Mouse (Mus musculus) hindbrain, embryonic 14.5 days (tissue): ENCODE data around the gene Arid5a. TPM values are rescaled to one million over a fixed set of nuclear protein-coding genes. Genes with fewer than 3 reads are reported as not detected.

Source experiments
- ATAC-seq: fragments of 200-750 bp; cut with Nextera tagmentation; 2 replicates; pipeline ENCODE4 v1.8.0; 2017; ENCODE audit warnings: moderate number of reproducible peaks, mild to moderate bottlenecking, moderate TSS enrichment, moderate library complexity; ENCODE audit not compliant: low FRiP score
- DNase-seq: peaks from one replicate; pipeline ENCODE4 v3.0.0-alpha.2; 2015; ENCODE audit warnings: low spot score
- H3K27ac ChIP-seq: fragments of 300-500 bp; sonication (generic); 2 replicates; pipeline ENCODE4 v1.5.1; 2014; ENCODE audit warnings: mild to moderate bottlenecking, moderate library complexity
- H3K27me3 ChIP-seq: fragments of 300-500 bp; sonication (generic); 2 replicates; pipeline ENCODE4 v1.6.1; 2014; ENCODE audit warnings: mild to moderate bottlenecking, low read length, mixed read lengths; ENCODE audit not compliant: control insufficient read depth, insufficient read depth
- H3K36me3 ChIP-seq: fragments of 300-500 bp; sonication (generic); replicated peaks from 2 replicates; pipeline ENCODE4 v1.6.1; 2014; ENCODE audit not compliant: control insufficient read depth, insufficient read depth
- H3K4me1 ChIP-seq: fragments of 300-500 bp; sonication (generic); replicated peaks from 2 replicates; pipeline ENCODE4 v1.6.1; 2014; ENCODE audit warnings: antibody characterized with exemption, low read length, mixed read lengths; ENCODE audit not compliant: control insufficient read depth, insufficient read depth
- H3K4me2 ChIP-seq: fragments of 300-500 bp; sonication (generic); replicated peaks from 2 replicates; pipeline ENCODE4 v1.6.1; 2014; ENCODE audit warnings: mild to moderate bottlenecking, moderate library complexity
- H3K4me3 ChIP-seq: fragments of 300-500 bp; sonication (generic); replicated peaks from 2 replicates; pipeline ENCODE4 v1.5.1; 2014; ENCODE audit warnings: mild to moderate bottlenecking, low read length
- H3K9ac ChIP-seq: fragments of 300-500 bp; sonication (generic); 2 replicates; pipeline ENCODE4 v1.6.1; 2014
- H3K9me3 ChIP-seq: fragments of 300-500 bp; sonication (generic); 2 replicates; pipeline ENCODE4 v1.6.1; 2016; ENCODE audit warnings: low read length; ENCODE audit not compliant: control insufficient read depth
- whole genome bisulfite sequencing: fragments of 180-500 bp; shearing (Covaris S2); extraction: QIAGEN DNeasy Blood & Tissue Kit; methylation state at CpG from one replicate; pipeline ENCODE4 v1.1.7; 2014; 5-methylcytosine and 5-hydroxymethylcytosine counted together
- polyA plus RNA-seq: library from polyadenylated mRNA; unstranded; fragments of >200 nt; fragmentation: Nextera tagmentation; extraction: Ambion mirVana; gene quantifications from 2 replicates; pipeline ENCODE4 v1.2.1, GENCODE M21; 2014

The Arid5a gene
- polyA plus RNA-seq, 1 experiment from 2014 or later = 4.3 TPM

DNA sequence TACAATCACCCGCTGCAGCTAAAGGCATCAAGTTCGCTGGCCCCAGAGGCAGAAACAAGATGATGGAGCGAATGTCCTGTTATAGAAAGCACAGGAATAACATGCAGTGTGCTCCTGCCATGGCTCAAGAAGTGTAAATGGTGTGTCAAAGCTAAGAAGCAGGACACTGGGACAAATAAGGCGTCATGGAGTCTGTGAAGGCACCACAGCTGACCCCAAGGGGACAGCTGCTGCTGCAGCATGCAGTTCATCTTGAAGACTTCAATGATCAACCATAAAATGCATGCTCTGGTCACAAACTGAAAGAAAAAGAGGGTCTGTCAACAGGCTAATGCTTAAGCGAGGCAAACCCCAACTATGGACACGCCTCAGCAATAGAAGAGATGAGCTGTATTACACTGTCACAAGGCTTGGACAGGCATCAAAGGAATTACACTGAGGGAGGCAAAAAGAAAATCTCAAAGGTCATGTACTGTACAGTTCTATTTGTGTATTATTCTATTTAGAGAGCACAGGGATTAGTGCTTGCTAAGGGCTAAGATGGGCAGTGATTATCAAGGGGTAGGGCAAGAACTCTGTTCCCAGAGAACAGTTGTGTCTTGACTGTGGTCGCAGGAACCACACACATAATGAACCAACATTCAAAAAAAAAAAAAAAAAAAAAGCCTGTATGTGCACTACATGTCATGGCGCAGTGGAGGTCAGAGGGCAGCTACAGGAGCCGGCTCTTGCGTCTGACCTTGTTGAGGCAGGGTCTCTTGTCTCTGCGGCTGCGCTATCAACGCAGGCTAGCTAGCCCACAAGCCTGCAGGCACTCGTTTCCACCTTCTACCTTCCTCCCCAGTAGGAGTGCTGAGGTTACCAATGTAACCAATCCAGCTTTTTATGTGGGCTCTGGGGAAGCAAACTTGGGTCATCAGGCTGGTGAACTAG, 25.7 kb downstream of the Arid5a start:
- ATAC-seq (no peak), DNase-seq (no peak)
- Histone ChIP-seq H3K4me2 (no peak overlapping the region), H3K4me3 (no peak overlapping the region), H3K4me1 (no peaks in the 10 kb centered on the region), H3K9ac (no peak overlapping the region), H3K27me3 (no peaks in the 10 kb centered on the region), H3K36me3 (peaks cover 57% of the 10 kb centered on the region), H3K27ac (no peak overlapping the region), H3K9me3 (no peaks in the 10 kb centered on the region)
- WGBS = 88% methylated on average over 14 of the region's 14 CpGs

DNA sequence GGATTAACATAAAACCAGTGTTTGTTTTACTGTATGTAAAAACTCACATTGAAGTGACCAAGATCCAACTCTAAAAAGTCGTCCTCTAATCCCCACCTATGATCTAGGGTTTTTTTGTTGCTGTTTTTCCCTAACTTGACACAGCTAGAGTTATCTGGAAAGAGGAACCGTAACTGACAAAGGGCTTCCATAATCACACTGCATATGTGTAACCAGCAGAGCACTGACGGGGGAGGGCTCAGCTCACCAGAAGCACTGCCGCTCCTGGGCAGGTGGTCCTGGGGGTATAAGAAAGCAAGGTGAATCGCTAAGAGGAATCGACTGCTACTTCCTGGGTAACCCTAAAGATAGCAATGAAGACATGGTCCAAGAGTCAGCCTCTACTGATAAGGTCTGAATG, 35.0 kb downstream of the Arid5a start:
- DNase-seq (no peak), ATAC-seq (no peak)
- 95% methylated on average over 6 of the region's 6 CpGs for WGBS
- H3K4me3 ChIP-seq = no peak overlapping the region
- no peak overlapping the region for H3K27ac ChIP-seq
- H3K9me3 ChIP-seq = no peaks in the 10 kb centered on the region
- no peaks in the 10 kb centered on the region for H3K27me3 ChIP-seq
- H3K4me1 ChIP-seq = no peaks in the 10 kb centered on the region
- H3K4me2 ChIP-seq = no peak overlapping the region
- H3K36me3 ChIP-seq = peaks cover 100% of the 10 kb centered on the region
- H3K9ac ChIP-seq = no peak overlapping the region

DNA sequence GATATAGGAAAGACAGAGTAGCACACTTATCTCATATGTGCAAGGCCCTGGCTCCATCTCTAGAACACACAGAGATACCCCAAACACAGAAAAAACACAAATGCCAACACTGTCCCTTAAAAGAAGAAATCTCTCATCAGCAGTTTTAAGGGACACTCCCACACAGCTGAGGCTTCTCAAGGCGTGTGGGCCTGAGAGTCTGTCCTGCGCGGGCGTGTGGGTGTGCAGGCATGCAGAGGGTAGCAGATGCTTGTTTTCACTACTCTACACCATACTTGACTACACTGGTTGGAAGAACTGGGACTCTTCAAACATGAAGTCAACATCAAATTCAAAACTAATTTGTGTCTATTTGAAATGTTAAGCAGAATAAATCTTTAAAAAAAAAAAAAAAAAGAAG, 44.8 kb downstream of the Arid5a start:
- WGBS = 95% methylated on average over 4 of the region's 4 CpGs

GRCm38 (mm10) chr1:36356955-36357695, 49.6 kb downstream of the Arid5a start:
- Histone ChIP-seq H3K4me3 (no peak overlapping the region), H3K4me2 (no peak overlapping the region)

More for the DNA sequence above, 44.8 kb downstream of the Arid5a start:
- H3K4me1 ChIP-seq = no peaks in the 10 kb centered on the region
- no peak overlapping the region for H3K4me2 ChIP-seq
- no peaks in the 10 kb centered on the region for H3K27me3 ChIP-seq
- H3K36me3 ChIP-seq = peaks cover 97% of the 10 kb centered on the region
- DNase-seq = no peak
- H3K4me3 ChIP-seq = no peak overlapping the region
- no peak for ATAC-seq
- no peak overlapping the region for H3K9ac ChIP-seq
- no peaks in the 10 kb centered on the region for H3K9me3 ChIP-seq
- no peak overlapping the region for H3K27ac ChIP-seq

GRCm38 (mm10) chr1:36367698-36368097, 60.2 kb downstream of the Arid5a start:
- Histone ChIP-seq H3K27me3 (no peaks in the 10 kb centered on the region), H3K9ac (peak overlapping the region; percentile 88), H3K4me2 (peak overlapping the region; percentile 73), H3K4me1 (peaks cover 16% of the 10 kb centered on the region), H3K4me3 (peak overlapping the region; percentile 86), H3K9me3 (no peaks in the 10 kb centered on the region), H3K36me3 (peaks cover 31% of the 10 kb centered on the region), H3K27ac (no peak overlapping the region)
- ATAC-seq = no peak
- no peak for DNase-seq
- WGBS = 60% methylated on average over 12 of the region's 12 CpGs

More at GRCm38 (mm10) chr1:36356955-36357695, 49.6 kb downstream of the Arid5a start:
- Histone ChIP-seq H3K4me1 (no peaks in the 10 kb centered on the region), H3K27ac (no peak overlapping the region), H3K9me3 (no peaks in the 10 kb centered on the region), H3K27me3 (no peaks in the 10 kb centered on the region), H3K36me3 (peaks cover 90% of the 10 kb centered on the region), H3K9ac (no peak overlapping the region)
- ATAC-seq = no peak
- no peak for DNase-seq
- WGBS = 96% methylated on average over 5 of the region's 5 CpGs

- Histone ChIP-seq H3K27me3 (no peaks in the 10 kb centered on the region), H3K4me1 (peaks cover 16% of the 10 kb centered on the region), H3K9ac (peak overlapping the region; percentile 88), H3K9me3 (no peaks in the 10 kb centered on the region), H3K36me3 (peaks cover 26% of the 10 kb centered on the region), H3K4me3 (peak overlapping the region; percentile 86), H3K4me2 (peak overlapping the region; percentile 73), H3K27ac (peak overlapping the region; percentile 65)
- ATAC-seq = peak; percentile 79
- DNase-seq = no peak
- WGBS = 6% methylated on average over 43 of the region's 55 CpGs
These were observed 60.8 kb downstream of the Arid5a start for GRCm38 (mm10) chr1:36368112-36368968.

DNA sequence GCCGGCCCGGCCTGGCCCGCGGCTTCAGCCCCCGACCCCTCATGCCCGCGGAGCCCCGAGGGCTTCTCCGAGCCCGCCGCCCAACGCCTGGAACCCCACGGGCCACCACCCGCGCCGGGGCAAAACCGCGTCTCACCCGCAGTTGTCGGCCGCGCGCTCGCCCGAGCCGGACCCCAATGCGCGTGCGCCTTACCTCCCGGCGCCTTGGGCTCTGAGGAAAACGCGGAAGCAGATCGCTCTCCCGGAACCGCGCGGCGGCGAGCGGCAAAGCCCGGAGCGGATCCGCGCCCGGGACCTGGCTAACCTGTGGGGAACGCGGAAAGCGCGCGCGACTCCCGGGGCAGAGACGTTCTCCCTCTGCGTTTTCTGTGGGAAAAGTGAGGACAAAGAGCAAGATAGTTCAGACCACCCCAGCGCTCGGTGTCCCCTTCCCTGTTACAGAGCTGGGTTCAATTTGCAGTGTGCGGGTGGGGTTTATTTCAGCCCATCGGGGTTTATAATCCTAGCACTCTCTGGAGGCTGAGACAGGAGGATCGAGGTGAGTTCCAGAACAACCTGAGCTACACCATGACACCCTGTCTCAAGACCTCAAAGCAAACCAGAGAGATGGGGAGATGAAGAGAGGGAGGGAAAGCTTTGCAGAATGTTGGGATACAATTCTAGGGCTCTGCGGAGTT, 61.6 kb downstream of the Arid5a start, which contains the start of gene Kansl3:
Gene Kansl3, minus strand, starts transcription at position 213 of the 677 bp plus-strand sequence.
- ATAC-seq (peak; percentile 80), DNase-seq (peak; percentile 91)
- H3K9me3 ChIP-seq = no peaks in the 10 kb centered on the region
- H3K36me3 ChIP-seq = peaks cover 21% of the 10 kb centered on the region
- peak within 1 kb of the TSS; percentile 88 for H3K9ac ChIP-seq
- no peaks in the 10 kb centered on the region for H3K27me3 ChIP-seq
- H3K27ac ChIP-seq = peak within 1 kb of the TSS; percentile 65
- peak within 1 kb of the TSS; percentile 73 for H3K4me2 ChIP-seq
- peak within 1 kb of the TSS; percentile 86 for H3K4me3 ChIP-seq
- WGBS = 5% methylated on average over 61 of the region's 61 CpGs
- H3K4me1 ChIP-seq = peaks cover 16% of the 10 kb centered on the region

GRCm38 (mm10) chr1:36370918-36371317, 63.4 kb downstream of the Arid5a start:
- Histone ChIP-seq H3K4me3 (no peak overlapping the region), H3K4me1 (peaks cover 16% of the 10 kb centered on the region), H3K9me3 (no peaks in the 10 kb centered on the region), H3K9ac (no peak overlapping the region), H3K4me2 (no peak overlapping the region), H3K27me3 (no peaks in the 10 kb centered on the region), H3K36me3 (peaks cover 3% of the 10 kb centered on the region; the same call in 1 of the 2 replicates), H3K27ac (no peak overlapping the region)
- 79% methylated on average over 6 of the region's 6 CpGs for WGBS
- ATAC-seq (no peak), DNase-seq (no peak)
